Mouse (Mus musculus) testis, adult 2 months (tissue): Measurements from ENCODE around the gene Lrrc4. TPM values are rescaled to one million over a fixed set of nuclear protein-coding genes. Genes with fewer than 3 reads are reported as not detected.

Source experiments
- H3K27ac ChIP-seq: fragments of 200-500 bp; 2 replicates; pipeline ENCODE4 v1.5.1; 2012; ENCODE audit warnings: low read depth, low read length; ENCODE audit not compliant: control insufficient read depth, insufficient read depth
- H3K27me3 ChIP-seq: fragments of 200-500 bp; 2 replicates; pipeline ENCODE4 v1.6.1; 2012; ENCODE audit warnings: mild to moderate bottlenecking, low read length, moderate library complexity; ENCODE audit not compliant: control insufficient read depth, insufficient read depth
- H3K36me3 ChIP-seq: fragments of 200-500 bp; 2 replicates; pipeline ENCODE4 v1.6.1; 2012; ENCODE audit warnings: mild to moderate bottlenecking, low read length; ENCODE audit not compliant: control insufficient read depth, insufficient read depth
- H3K4me1 ChIP-seq: fragments of 200-500 bp; 2 replicates; pipeline ENCODE4 v1.6.1; 2012; ENCODE audit warnings: low read length; ENCODE audit not compliant: control insufficient read depth, insufficient read depth
- H3K4me3 ChIP-seq: fragments of 200-500 bp; 2 replicates; pipeline ENCODE4 v1.5.1; 2012; ENCODE audit warnings: low read depth, mild to moderate bottlenecking, low read length, moderate library complexity, mixed read lengths; ENCODE audit not compliant: control insufficient read depth
- CTCF ChIP-seq: fragments of 200-500 bp; IDR thresholded peaks from 2 replicates; pipeline ENCODE4 v1.5.1; 2012; ENCODE audit warnings: low read depth, mild to moderate bottlenecking, inconsistent platforms, low read length, moderate library complexity; ENCODE audit not compliant: control insufficient read depth, insufficient read depth, insufficient replicate concordance
- POLR2A ChIP-seq: fragments of 200-500 bp; IDR thresholded peaks from 2 replicates; pipeline ENCODE4 v1.6.1; 2012; ENCODE audit warnings: low read depth, mild to moderate bottlenecking, inconsistent platforms, low read length, moderate library complexity; ENCODE audit not compliant: control insufficient read depth
- polyA plus RNA-seq: library from polyadenylated mRNA; depleted of rRNA; stranded (reverse); fragments of >200 nt; gene quantifications from 2 replicates; pipeline ENCODE4 v1.2.3, GENCODE M21; 2012

The Lrrc4 gene
- polyA plus RNA-seq, 1 experiment, result 3.0 TPM

- TF ChIP-seq CTCF, result no peak
- no peak for TF ChIP-seq POLR2A
- H3K27me3 ChIP-seq, result no peaks in the 10 kb centered on the region
- H3K36me3 ChIP-seq, result no peaks in the 10 kb centered on the region
- no peaks in the 10 kb centered on the region for H3K4me1 ChIP-seq
- H3K27ac ChIP-seq, result no peak overlapping the region
- no peak overlapping the region for H3K4me3 ChIP-seq
Measured at GRCm38 (mm10) chr6:28860922-28861321, 29.4 kb upstream of the Lrrc4 start.

GRCm38 (mm10) chr6:28860450-28860849 lies 28.9 kb upstream of the Lrrc4 start:
- no peaks in the 10 kb centered on the region for H3K4me1 ChIP-seq
- H3K4me3 ChIP-seq, result no peak overlapping the region
- no peaks in the 10 kb centered on the region for H3K36me3 ChIP-seq
- no peaks in the 10 kb centered on the region for H3K27me3 ChIP-seq
- TF ChIP-seq CTCF (no peak), POLR2A (no peak)
- no peak overlapping the region for H3K27ac ChIP-seq

GRCm38 (mm10) chr6:28859094-28859493 lies 27.5 kb upstream of the Lrrc4 start:
- Histone ChIP-seq H3K27me3 (no peaks in the 10 kb centered on the region), H3K4me1 (no peaks in the 10 kb centered on the region), H3K4me3 (no peak overlapping the region), H3K36me3 (no peaks in the 10 kb centered on the region), H3K27ac (no peak overlapping the region)
- no peak for TF ChIP-seq CTCF
- no peak for TF ChIP-seq POLR2A

GRCm38 (mm10) chr6:28857198-28858180 lies 25.9 kb upstream of the Lrrc4 start:
- TF ChIP-seq CTCF, result no peak
- TF ChIP-seq POLR2A, result no peak
- H3K4me3 ChIP-seq, result no peak overlapping the region
- no peaks in the 10 kb centered on the region for H3K27me3 ChIP-seq
- H3K4me1 ChIP-seq, result no peaks in the 10 kb centered on the region
- H3K27ac ChIP-seq, result no peak overlapping the region
- no peaks in the 10 kb centered on the region for H3K36me3 ChIP-seq

GRCm38 (mm10) chr6:28856789-28857188 lies 25.2 kb upstream of the Lrrc4 start:
- TF ChIP-seq CTCF, result no peak
- no peak for TF ChIP-seq POLR2A

GRCm38 (mm10) chr6:28855442-28855841 lies 23.9 kb upstream of the Lrrc4 start:
- TF ChIP-seq POLR2A (no peak), CTCF (no peak)
- no peaks in the 10 kb centered on the region for H3K4me1 ChIP-seq
- H3K27me3 ChIP-seq, result no peaks in the 10 kb centered on the region
- H3K4me3 ChIP-seq, result no peak overlapping the region
- no peaks in the 10 kb centered on the region for H3K36me3 ChIP-seq
- H3K27ac ChIP-seq, result no peak overlapping the region

More at GRCm38 (mm10) chr6:28856789-28857188, 25.2 kb upstream of the Lrrc4 start:
- H3K4me1 ChIP-seq, result no peaks in the 10 kb centered on the region
- H3K36me3 ChIP-seq, result no peaks in the 10 kb centered on the region
- no peak overlapping the region for H3K27ac ChIP-seq
- no peak overlapping the region for H3K4me3 ChIP-seq
- no peaks in the 10 kb centered on the region for H3K27me3 ChIP-seq

GRCm38 (mm10) chr6:28854598-28854997 lies 23.1 kb upstream of the Lrrc4 start:
- no peak for TF ChIP-seq POLR2A
- TF ChIP-seq CTCF, result no peak
- H3K4me3 ChIP-seq, result no peak overlapping the region
- H3K36me3 ChIP-seq, result no peaks in the 10 kb centered on the region
- no peak overlapping the region for H3K27ac ChIP-seq
- H3K27me3 ChIP-seq, result no peaks in the 10 kb centered on the region
- H3K4me1 ChIP-seq, result no peaks in the 10 kb centered on the region
